7 mouse cellular contexts compared by ENCODE assay signal in the genomic region with DNA sequence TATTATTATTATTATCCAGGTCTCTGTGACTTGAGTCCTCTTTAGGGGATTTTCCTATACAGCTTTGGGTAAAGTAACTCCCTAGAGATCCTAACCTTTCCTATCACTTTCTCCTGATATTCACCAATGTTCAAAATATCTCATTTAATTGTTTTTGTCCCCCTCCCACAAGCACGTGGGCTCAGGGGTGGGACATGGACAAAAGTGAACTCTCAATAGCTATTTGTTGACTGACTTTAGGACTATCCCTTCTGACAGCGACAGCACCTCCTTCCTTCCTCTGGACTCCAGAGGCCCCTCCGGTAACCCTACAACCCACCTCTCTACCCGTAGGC. TPM values are rescaled to one million over a fixed set of nuclear protein-coding genes. Genes with fewer than 3 reads are reported as not detected.
DNase-seq lines count a peak whose midpoint lies in the region; ATAC-seq and TF ChIP-seq lines count a peak whose summit lies in the region.

No protein-coding gene starts in this region.

- DNase-seq in lung, adult 2 months: no peak
- no peak for DNase-seq in lung, postnatal 36 days
- no peak for DNase-seq in limb, embryonic 10.5 days (ENCODE audit: low spot score)
- no peak for DNase-seq in natural killer cell, adult 2 months (ENCODE audit: low spot score in 2 of 2)
- no peak for DNase-seq in right cerebral cortex, postnatal 4 days

- WGBS in lung, adult 2 months: 17% methylated on average over 4 of the region's 4 CpGs
- WGBS in embryonic facial prominence, embryonic 15.5 days: 11% methylated on average over 4 of the region's 4 CpGs
- WGBS in limb, embryonic 10.5 days: 4% methylated on average over 4 of the region's 4 CpGs
- WGBS in neural tube, embryonic 15.5 days: 16% methylated on average over 4 of the region's 4 CpGs

- TF ChIP-seq CTCF in lung, adult 2 months (IDR thresholded peaks at IDR 0.05; ENCODE audit: insufficient read depth, low read length): no peak

- H3K4me3 ChIP-seq in lung, adult 2 months (replicated peaks; ENCODE audit: extremely low read depth, low read depth, low read length): peak overlapping the region; percentile 86
- peak overlapping the region; percentile 64 for H3K4me3 ChIP-seq in embryonic facial prominence, embryonic 15.5 days (replicated peaks)
- peak overlapping the region; percentile 66 for H3K4me3 ChIP-seq in limb, embryonic 10.5 days
- H3K4me3 ChIP-seq in neural tube, embryonic 15.5 days (replicated peaks): peak overlapping the region; percentile 58

- no peak for ATAC-seq in embryonic facial prominence, embryonic 15.5 days (ENCODE audit: insufficient number of reproducible peaks, low FRiP score, low TSS enrichment, low read depth)
- ATAC-seq in neural tube, embryonic 15.5 days (ENCODE audit: low FRiP score): no peak; the same call in 1 of the 2 replicates

- no peaks in the 10 kb centered on the region for H3K9me3 ChIP-seq in embryonic facial prominence, embryonic 15.5 days (replicated peaks)
- no peaks in the 10 kb centered on the region for H3K9me3 ChIP-seq in limb, embryonic 10.5 days (replicated peaks)
- no peaks in the 10 kb centered on the region for H3K9me3 ChIP-seq in neural tube, embryonic 15.5 days (replicated peaks)

- H3K36me3 ChIP-seq in embryonic facial prominence, embryonic 15.5 days: no peaks in the 10 kb centered on the region
- H3K36me3 ChIP-seq in limb, embryonic 10.5 days: peaks cover 17% of the 10 kb centered on the region
- peaks cover 5% of the 10 kb centered on the region for H3K36me3 ChIP-seq in neural tube, embryonic 15.5 days

- no peaks in the 10 kb centered on the region for H3K27me3 ChIP-seq in embryonic facial prominence, embryonic 15.5 days
- no peaks in the 10 kb centered on the region for H3K27me3 ChIP-seq in limb, embryonic 10.5 days (ENCODE audit: low read depth, poor library complexity, severe bottlenecking)
- H3K27me3 ChIP-seq in neural tube, embryonic 15.5 days (replicated peaks): no peaks in the 10 kb centered on the region

- TF ChIP-seq POLR2A in lung, adult 2 months (IDR thresholded peaks at IDR 0.05; ENCODE audit: borderline replicate concordance, extremely low read depth, low read depth, low read length): no peak

- H3K9ac ChIP-seq in embryonic facial prominence, embryonic 15.5 days: peak overlapping the region; percentile 35; the same call in 1 of the 2 replicates
- H3K9ac ChIP-seq in neural tube, embryonic 15.5 days (replicated peaks): peak overlapping the region; percentile 63

- H3K4me2 ChIP-seq in embryonic facial prominence, embryonic 15.5 days (replicated peaks): peak overlapping the region; percentile 49
- peak overlapping the region; percentile 58 for H3K4me2 ChIP-seq in neural tube, embryonic 15.5 days

- no peaks in the 10 kb centered on the region; the same call in 1 of the 2 replicates for H3K4me1 ChIP-seq in lung, adult 2 months (ENCODE audit: control insufficient read depth, insufficient read depth, low read length)
- H3K4me1 ChIP-seq in embryonic facial prominence, embryonic 15.5 days: no peaks in the 10 kb centered on the region
- H3K4me1 ChIP-seq in limb, embryonic 10.5 days: peaks cover 6% of the 10 kb centered on the region; the same call in 1 of the 2 replicates
- peaks cover 6% of the 10 kb centered on the region for H3K4me1 ChIP-seq in neural tube, embryonic 15.5 days

- H3K27ac ChIP-seq in embryonic facial prominence, embryonic 15.5 days (replicated peaks): no peak overlapping the region
- H3K27ac ChIP-seq in limb, embryonic 10.5 days: 0 out of 2 replicates have a peak overlapping the region, but pooled peaks have one; percentile 81
- no peak overlapping the region for H3K27ac ChIP-seq in neural tube, embryonic 15.5 days (replicated peaks)

RNA-seq across cellular contexts. Expression of gene Tbc1d25, which starts 0.8 kb away (rescaled TPM):
- 16.6 and 21.0 TPM in 2 replicates for polyA plus RNA-seq in lung, adult 2 months (2012; rRNA removed)
- polyA plus RNA-seq in embryonic facial prominence, embryonic 15.5 days (2015; fragmentation: Nextera tagmentation; extraction: Ambion mirVana): 13.3 and 17.0 TPM in 2 replicates
- 12.5 and 12.7 TPM in 2 replicates for polyA plus RNA-seq in limb, embryonic 10.5 days (2016; fragmentation: Nextera tagmentation; extraction: Ambion mirVana)
- polyA plus RNA-seq in neural tube, embryonic 15.5 days (2015; fragmentation: Nextera tagmentation; extraction: Ambion mirVana): 22.7 and 23.3 TPM in 2 replicates

RNA-seq across cellular contexts. Expression of gene Ebp, which starts 18.2 kb away (rescaled TPM):
- 104 and 106 TPM in 2 replicates for polyA plus RNA-seq in lung, adult 2 months (2012; rRNA removed)
- polyA plus RNA-seq in embryonic facial prominence, embryonic 15.5 days (2015; fragmentation: Nextera tagmentation; extraction: Ambion mirVana): 48.0 and 48.6 TPM in 2 replicates
- polyA plus RNA-seq in limb, embryonic 10.5 days (2016; fragmentation: Nextera tagmentation; extraction: Ambion mirVana): 23.5 and 25.7 TPM in 2 replicates
- polyA plus RNA-seq in neural tube, embryonic 15.5 days (2015; fragmentation: Nextera tagmentation; extraction: Ambion mirVana): 32.1 and 36.2 TPM in 2 replicates

RNA-seq across cellular contexts. Expression of gene Rbm3, which starts 29.5 kb away (rescaled TPM):
- 60.2 and 92.3 TPM in 2 replicates for polyA plus RNA-seq in lung, adult 2 months (2012; rRNA removed)
- 390 and 425 TPM in 2 replicates for polyA plus RNA-seq in embryonic facial prominence, embryonic 15.5 days (2015; fragmentation: Nextera tagmentation; extraction: Ambion mirVana)
- 505 and 510 TPM in 2 replicates for polyA plus RNA-seq in limb, embryonic 10.5 days (2016; fragmentation: Nextera tagmentation; extraction: Ambion mirVana)
- 309 and 341 TPM in 2 replicates for polyA plus RNA-seq in neural tube, embryonic 15.5 days (2015; fragmentation: Nextera tagmentation; extraction: Ambion mirVana)

RNA-seq across cellular contexts. Expression of gene Porcn, which starts 31.2 kb away (rescaled TPM):
- 79.5 and 86.0 TPM in 2 replicates for polyA plus RNA-seq in lung, adult 2 months (2012; rRNA removed)
- 10.5 and 11.7 TPM in 2 replicates for polyA plus RNA-seq in embryonic facial prominence, embryonic 15.5 days (2015; fragmentation: Nextera tagmentation; extraction: Ambion mirVana)
- 8.9 and 12.5 TPM in 2 replicates for polyA plus RNA-seq in limb, embryonic 10.5 days (2016; fragmentation: Nextera tagmentation; extraction: Ambion mirVana)
- 41.9 and 48.9 TPM in 2 replicates for polyA plus RNA-seq in neural tube, embryonic 15.5 days (2015; fragmentation: Nextera tagmentation; extraction: Ambion mirVana)

RNA-seq across cellular contexts. Expression of gene Wdr13, which starts 42.4 kb away (rescaled TPM):
- 137 and 139 TPM in 2 replicates for polyA plus RNA-seq in lung, adult 2 months (2012; rRNA removed)
- polyA plus RNA-seq in embryonic facial prominence, embryonic 15.5 days (2015; fragmentation: Nextera tagmentation; extraction: Ambion mirVana): 28.1 and 30.7 TPM in 2 replicates
- 13.9 and 18.7 TPM in 2 replicates for polyA plus RNA-seq in limb, embryonic 10.5 days (2016; fragmentation: Nextera tagmentation; extraction: Ambion mirVana)
- polyA plus RNA-seq in neural tube, embryonic 15.5 days (2015; fragmentation: Nextera tagmentation; extraction: Ambion mirVana): 56.2 and 64.9 TPM in 2 replicates
